Mouse (Mus musculus) right cerebral cortex, postnatal 4 days (tissue): Measurements from ENCODE around the gene Ccnd3.
A peak's percentile ranks its signal among the peaks of the same experiment; 100 is the strongest.
"Not testable (repeated sequence)": the region's sequence is repeated elsewhere in the genome, so short reads cannot be mapped to it uniquely, and the experiment has no call there.

Source experiments
- DNase-seq: peaks from one replicate; pipeline ENCODE4 v3.0.0-alpha.2; 2022

The Ccnd3 gene

DNA sequence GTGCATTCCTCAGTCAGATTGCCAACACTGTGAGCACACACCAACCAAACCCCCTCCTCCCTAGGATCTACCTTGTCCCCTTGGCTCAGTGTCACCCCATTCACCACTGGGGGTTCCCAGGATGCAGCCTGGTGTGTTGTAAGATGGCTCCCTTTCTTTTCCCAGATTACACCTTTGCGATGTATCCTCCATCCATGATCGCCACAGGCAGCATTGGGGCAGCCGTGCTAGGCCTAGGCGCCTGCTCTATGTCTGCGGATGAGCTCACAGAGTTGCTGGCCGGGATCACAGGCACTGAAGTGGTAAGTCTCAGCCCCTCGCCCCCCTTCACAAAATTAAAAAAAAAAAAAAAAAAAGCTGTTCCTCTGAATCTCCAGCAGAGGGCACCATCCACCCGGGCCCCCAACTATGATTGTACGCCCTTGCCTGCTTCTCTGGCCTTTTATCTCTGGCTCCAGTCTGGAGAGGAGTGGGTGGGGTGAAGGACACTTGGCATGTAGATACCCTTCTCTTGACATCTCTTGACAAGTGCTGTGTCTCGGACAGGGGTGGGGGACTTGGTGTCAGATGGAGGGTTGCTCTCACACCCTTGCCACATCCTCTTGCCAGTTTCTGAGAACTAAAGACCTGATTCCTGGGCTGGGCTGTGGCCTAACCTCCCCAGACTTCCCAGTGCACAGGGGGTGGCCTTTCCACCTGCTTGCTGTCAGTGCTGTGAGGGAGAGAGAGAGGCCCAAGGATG, 93.2 kb downstream of the Ccnd3 start:
- DNase-seq = peak; percentile 23

DNA sequence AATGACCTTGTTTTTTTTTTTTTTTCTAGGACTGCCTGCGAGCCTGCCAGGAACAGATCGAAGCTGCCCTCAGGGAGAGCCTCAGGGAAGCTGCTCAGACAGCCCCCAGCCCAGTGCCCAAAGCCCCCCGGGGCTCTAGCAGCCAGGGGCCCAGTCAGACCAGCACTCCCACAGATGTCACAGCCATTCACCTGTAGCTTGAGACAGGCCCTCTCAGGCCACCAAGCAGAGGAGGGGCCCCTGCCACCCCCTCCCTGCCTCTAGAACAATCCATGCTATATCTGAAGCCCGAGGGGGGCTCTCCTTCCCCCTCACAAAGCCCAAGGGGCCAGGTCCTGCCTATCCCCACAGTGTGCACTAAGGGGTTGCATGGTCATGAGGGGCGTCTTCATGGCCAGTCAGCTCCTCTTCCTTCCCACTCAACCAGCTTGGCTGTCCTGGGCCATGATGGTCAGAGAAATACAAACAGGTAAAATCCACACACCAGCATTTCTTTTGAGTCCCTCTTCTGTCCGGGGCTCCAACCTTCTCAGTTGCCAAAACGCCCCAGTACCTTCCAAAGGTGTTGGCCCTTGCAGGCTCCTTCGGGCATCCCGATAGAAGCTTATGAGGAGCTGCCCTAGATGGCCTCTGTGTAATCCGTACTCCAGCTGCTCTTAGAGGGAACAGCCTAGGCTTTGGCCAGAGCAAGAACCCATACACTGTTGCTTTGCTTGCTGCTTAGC, 93.9 kb downstream of the Ccnd3 start:
- DNase-seq = not testable (repeated sequence)

DNA sequence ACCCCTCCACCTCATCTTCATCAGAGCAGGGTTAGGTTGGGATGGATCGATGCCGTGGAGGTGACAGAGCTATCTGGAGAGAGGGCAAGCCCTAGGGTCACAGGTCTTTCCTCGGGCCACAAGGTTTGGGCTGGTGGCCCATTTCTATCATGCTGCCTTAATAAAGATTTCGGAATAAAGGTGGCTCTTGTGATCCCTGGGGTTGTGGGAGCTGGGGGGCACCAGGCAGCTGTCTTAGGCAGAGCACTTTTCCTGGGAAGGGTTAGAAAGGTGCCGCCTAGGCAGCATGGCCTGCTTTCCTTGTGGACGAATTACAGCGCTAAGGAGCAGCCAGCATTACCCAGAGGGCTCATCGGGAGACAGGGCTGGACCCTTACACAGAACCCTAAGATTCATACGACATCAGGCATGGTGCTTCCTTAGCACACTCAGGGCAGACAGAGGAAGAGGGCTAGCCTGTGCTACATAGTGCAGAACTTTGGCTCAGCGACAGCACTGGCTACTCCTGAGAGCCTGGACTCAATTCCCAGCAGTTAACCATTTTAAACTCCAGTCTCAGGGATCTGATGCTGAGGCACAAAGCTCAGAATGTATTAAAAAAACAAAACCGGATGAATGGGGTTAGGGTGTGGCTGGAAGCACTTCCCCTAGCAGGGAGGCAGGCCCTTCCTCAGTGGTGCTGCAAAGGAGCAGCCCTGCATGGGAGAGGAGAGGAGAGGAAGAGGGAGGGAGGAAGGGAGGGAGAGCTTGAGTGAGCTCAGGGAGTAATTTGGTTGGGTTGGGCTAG, 94.9 kb downstream of the Ccnd3 start:
- DNase-seq = no peak

DNA sequence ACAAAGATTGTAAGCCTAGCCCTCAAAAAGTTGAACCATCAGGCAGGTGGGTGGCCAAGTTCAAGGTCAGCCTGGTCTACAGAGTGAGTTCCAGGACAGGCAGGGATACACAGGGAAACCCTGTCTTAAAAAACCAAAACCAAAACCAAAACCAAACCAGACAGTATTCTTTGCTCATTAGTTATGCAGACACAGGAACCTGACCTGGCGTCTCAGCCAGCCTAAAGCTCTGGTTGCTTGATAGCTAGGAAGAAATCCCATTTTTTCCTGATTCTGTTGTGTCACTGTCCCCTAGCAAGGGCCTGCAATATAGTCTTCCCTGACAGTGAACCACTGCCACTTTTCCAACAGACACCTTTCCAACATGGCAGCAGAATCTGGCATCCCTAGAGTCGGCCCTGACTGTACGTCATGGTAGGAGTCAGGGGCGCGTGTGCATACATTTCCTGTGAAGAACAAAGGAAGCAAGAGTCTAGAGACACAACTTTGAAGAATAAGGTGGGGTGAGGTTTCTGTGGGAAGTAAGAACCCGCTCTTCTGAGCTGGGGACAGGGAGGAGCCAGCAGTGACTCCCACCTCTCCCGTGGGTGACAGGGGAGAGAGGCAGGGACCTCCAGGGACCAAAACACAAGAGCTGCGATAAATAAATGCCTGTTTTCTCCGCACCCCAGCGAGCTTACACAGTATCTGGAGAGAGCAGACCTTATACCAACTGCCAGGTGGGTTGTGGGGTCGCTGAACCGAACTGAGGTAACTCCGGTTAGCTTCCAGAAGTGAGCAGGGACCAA, 95.9 kb downstream of the Ccnd3 start:
- DNase-seq = no peak

DNA sequence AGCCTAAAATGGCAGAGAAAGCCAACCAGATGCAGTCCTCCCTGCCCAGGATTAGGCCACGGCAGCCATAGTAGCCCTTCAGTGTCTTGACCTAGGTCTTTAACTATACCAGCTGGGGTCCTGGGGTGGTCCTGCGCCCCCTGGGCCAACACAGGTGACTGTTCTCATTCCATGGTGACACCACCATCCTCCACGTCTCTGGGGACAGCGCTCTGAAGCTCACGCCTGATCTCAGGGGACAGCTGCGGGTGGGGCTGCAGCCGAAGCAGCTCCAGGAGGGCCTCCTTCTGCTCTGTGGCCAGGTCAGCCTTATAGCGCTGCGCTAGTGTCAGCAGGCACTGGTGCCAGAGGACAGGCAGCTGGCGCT, 96.5 kb downstream of the Ccnd3 start:
- DNase-seq = no peak

DNA sequence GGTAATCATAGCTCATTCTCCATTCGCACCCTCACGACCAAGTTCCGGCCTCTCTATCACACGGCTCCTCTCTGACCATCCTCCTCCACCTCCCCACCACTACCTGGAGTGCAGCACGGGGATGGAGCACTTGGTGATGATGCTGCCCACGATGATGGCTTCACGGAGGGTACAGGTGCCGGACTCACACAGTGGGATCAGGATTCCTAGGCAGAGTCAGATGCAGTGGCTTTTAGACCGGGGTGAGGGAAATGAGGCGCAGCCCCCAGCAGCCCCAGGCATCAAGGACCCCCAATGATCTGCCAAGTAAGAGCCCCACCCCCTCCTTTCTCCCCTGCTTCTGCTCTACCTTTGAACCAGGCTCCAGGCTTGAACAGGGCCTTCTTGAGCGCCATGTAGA, 97.4 kb downstream of the Ccnd3 start:
- no peak for DNase-seq

DNA sequence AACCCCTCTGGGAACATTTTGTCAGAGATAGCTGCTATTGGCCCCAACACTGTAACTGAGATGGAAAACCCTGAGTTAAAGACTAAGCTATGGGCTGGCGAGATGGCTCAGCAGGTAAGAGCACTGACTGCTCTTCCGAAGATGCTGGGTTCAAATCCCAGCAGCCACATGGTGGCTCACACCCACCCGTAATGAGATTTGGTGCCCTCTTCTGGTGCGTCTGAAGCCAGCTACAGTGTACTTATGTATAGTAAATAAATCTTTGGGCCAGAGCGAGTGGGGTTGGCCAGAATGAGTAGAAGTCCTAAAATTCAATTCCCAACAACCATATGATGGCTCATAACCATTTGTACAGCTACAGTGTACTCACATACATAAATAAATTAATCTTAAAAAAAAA, 101.4 kb downstream of the Ccnd3 start:
- DNase-seq = no peak

DNA sequence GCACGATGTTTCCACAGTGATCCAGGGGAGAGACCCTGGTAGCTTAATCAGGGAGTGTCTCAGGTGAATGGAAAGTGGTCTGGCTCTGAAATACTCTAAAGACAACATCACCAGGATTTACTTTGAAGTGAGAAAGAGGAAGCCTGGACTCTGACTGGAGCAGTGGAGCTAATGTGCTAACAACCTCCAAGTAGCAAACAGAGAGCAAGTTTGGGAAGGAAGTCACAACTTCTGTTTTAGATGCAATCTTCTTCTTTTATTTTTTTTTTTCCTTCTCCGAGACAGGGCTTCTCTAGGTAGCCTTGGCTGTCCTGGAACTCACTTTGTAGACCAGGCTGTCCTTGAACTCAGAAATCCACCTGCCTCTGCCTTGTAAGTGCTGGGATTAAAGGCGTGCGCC, 104.3 kb downstream of the Ccnd3 start:
- no peak for DNase-seq

DNA sequence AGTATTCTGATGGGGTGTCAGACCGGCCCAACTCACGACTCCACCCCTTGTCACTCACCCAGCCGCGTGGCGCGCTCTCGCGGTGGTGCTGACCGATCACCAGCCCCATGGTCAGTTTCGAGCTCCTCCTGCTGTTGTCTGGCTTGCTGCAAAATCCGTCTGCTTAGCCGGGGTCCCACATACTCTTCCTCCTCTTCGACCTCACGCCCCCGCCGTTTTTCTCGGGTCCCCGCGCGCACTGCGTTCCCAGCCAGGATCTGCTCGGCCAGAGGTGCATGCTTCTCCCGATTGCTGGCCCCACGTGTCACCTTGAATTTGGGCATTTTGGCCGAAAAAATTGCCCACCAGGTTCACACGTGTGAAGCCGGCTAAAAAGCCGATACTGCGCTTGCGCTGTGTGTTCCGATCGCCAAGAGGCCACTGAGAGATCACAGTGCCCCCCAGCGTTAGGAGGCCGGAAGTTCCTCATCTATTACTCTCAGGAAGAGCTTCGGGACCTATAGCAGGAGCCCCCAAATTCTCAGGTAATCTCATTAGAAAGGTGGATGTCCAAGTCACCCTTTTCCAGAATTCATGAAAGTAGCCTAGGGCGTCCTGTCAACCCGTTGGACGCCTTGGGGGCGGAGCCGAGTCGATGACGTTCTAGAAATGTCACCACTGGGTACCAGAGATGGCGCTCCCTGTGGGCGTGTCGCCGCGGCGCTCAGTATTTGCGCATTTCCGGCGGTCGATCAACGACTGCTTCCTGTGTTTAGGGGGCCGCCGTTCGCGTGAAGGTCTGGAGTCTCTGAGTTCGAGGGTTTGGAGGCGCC, 106.2 kb downstream of the Ccnd3 start, which contains the start of the genes Bysl, Med20 and Gm20517:
TSS of gene Bysl (minus strand) at position 644 of the 812 bp plus-strand sequence.
TSS of gene Med20 (plus strand) at position 734 of the 812 bp plus-strand sequence.
TSS of gene Gm20517 (plus strand) at position 741 of the 812 bp plus-strand sequence.
- DNase-seq = peak; percentile 97

DNA sequence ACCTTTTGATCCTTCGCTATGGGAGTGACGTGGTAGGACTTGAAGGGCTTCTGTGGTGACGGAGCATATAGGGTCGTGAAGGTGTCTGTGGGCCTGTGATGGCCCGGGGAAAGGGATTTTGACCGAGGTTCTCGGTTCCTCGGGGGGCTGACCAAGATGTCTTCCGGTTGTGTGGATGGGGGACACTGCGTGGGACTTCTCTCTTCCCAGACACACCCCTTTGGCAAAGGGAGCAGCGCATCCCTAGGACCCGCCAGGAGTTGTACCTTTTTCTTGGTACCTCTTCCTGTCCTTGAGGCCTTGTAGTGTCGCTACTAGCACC, 106.8 kb downstream of the Ccnd3 start:
- no peak for DNase-seq

DNA sequence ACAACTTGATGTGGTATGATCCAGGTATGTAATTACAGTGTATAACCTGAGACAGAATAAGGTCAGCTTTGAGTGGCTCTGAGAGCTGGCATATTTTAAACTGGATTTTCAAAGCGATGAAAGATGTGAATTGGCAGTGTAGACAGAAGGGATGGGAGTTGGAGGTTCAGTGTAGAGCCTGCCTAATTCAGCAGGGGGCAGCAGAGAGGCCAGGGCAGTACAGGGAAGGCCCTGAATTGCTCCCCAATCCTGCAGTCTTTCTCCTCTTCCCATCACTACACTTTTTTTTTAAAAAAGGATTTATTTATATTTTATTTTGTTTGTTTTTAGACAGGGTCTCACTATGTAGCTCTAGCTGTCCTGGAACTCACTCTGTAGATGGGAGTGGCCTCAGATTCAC, 109.2 kb downstream of the Ccnd3 start:
- DNase-seq = no peak

DNA sequence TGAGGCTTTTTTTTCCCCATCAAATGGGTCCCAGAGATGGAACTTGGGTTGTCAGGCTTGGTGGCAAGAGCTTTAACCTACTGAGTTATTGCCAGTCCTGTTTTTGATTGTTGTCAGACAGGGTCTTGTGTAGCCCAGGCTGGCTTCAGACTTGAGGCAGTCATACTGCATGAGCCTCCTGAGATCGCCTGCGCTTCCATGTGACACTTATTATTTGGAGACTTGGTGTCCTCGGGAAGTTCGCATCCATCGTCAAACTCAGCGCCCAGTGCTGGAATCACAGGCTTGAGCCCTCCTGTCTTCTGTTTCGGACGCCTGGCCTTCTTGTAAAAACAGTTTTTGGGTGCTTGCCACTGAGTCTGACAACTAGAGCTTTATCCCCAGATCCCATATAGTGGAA, 111.3 kb downstream of the Ccnd3 start:
- DNase-seq = no peak

DNA sequence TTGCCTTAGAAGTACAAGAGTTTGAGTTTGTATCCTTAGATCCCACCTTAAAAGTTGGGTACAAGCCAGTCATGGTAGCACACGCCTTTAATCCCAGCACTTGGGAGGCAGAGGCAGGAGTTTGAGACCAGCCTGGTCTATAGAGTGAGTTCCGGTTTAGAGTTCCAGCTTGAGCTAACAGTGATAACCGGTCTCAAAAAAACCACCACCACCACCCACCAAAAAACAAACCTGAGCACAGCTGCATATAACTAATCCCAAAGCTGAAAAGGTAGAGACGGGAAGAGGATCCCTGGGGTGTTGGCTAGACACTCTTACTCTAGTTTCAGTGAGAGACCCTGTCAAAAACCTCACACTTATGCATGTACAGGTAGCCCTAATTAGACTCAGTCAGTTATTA, 111.8 kb downstream of the Ccnd3 start:
- no peak for DNase-seq

DNA sequence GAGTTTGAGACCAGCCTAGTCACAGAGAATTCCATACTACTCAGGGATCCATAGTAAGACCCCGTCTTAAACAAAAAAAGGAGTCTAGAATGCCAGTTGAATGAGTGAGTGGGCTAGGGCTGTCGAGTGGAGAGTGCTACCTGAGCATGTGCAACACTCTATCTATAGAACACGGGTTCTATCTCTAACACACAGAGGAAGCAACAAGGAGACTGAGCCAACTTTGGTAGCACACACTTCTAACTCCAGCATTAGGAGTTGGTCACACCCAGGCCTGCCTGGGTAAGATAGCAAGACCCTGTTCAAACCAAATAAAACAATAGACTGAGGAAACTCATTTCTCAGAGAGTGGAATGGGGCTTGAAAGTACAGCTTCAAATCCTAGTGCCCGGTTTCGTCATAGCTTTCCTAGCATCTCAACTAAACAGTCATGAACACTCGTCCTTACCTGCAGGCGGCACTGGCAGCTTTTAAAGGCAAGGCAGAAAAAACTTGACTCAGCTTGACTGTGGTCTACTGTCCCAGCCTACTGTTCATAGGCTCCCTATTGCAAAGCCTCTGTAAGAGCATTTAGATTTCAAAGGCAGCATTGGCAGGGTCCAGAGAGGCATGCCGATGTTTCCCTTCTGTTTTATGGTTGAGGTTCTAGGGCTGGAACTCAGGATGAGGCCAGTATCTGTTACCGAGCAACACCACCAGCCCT, 112.9 kb downstream of the Ccnd3 start:
- no peak for DNase-seq

DNA sequence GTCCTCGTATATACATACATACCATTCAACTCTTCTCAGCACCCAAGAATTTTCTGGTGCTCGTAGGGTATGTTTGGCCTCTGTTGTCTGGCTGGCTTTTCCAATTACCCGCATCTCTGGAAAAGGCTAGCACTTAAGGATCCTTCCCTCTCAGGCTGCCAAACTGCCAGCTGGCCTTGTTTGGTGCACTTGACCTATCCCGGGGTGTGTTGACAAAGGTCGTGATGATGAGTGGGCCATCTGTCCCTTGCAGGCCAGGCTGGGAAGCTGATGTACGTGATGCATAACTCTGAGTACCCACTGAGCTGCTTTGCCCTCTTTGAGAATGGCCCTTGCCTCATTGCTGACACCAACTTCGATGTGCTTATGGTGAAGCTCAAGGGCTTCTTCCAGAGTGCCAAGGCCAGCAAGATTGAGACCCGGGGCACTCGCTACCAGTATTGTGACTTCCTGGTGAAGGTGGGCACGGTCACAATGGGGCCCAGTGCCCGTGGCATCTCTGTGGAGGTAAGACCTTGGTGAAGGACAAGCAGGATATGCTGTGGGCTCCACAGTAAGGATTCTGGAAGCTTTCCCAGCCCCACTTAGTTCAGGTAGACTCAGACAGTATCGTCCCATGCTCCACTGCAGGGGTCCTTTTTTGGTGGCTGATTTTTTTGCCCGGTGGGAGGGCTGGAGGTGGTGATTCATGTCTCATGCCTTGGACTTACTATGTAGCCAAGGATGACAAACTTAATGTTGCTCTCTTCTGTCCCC, 113.9 kb downstream of the Ccnd3 start:
- DNase-seq = no peak

DNA sequence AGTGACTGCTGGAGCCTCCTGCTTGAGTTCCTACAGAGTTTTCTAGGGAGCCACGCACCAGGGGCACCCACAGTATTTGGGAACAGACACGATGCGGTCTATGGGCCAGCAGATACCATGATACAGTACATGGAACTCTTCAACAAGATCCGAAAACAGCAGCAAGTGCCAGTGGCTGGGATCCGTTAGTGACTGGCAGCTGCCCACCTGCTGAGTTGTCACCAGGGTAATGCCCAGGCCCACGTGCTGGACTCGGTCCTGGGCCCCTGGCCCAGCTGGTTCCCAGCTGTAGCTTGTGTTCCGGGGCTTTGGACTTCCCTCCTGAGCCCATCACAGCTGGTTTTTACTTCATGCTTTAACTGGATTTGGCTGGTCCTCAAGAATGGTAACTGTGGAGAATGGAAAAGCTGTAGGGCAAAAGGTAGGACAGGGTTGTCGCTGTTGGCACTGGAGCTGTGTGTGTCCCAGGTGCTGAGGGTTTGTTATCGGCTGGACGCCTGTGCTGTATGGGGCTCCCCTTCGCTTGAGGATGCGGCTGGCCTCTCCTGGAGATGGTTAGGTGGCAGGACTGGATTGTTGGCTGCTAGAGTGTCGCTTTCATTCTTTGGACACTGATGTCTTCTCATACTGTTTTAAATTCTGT, 118.2 kb downstream of the Ccnd3 start:
- no peak for DNase-seq

DNA sequence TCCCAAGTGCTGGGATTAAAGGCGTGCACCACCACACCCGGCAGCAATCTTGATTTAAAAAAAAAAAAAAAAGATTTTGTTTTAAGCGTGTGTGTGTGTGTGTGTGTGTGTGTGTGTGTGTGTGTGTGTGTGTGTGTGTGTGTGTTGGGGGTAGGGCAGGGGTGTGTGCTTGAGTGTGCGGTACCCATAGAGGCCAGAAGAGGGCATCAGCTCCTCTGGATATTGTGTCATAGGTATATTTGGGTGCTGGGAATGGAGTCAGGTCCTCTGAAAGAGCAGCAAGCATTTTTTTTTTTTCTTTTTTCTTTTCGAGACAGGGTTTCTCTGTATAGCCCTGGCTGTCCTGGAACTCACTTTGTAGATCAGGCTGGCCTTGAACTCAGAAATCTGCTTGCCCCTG, 119.7 kb downstream of the Ccnd3 start:
- not testable (repeated sequence) for DNase-seq

DNA sequence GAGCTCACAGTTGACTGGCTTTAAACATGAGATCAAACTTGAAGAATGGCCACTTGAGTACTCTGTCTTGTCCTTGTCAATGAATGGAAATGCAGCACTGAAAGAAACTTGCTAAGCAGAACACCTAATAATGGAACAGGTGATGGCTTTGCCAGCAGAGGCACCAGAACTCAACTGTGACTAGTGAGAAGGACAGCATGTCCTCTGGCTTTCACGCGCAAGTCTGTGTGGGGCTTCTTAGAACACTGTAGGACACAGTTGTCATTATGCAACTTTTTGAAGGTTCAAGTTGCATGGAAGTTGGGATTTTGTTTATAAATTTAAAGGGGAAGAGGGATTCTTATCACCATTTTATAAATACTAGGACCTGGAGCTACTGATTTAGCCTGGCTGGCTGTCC, 120.2 kb downstream of the Ccnd3 start:
- no peak for DNase-seq

DNA sequence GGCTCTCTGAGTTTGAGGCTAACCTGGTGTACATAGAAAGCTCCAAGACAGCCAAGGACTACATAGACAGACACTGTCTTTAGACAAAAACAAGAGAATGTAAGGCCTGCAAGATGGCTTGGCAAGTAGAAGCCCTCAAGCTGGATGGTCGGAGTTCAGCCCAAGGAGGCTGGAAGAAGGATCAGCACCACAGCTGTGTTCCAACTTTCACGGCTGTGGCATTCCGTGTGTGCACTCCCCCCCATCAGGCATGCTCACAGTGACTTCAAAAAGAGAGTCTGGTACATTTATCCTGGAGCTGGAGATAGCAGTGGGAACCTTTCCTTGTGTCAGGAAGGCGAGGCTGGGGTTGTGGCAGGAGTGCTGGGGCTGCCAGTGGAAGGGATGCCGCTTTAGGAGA, 121.2 kb downstream of the Ccnd3 start:
- no peak for DNase-seq

DNA sequence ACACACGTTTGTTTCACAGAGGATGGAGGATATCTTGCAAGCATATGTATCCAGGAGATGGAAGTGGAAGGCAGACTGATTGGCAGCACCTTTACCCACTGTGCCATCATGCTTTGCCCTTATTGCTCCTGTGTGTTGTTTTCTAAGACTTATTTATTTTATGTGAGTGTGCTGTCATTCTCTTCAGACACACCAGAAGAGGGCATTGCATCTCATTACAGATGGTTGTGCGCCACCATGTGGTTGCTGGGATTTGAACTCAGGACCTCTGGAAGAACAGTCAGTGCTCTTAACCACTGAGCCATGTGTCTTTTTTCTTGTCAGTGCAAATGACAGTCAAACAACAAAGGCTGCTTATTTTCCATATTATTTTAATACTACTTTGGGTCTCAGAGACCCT, 122.9 kb downstream of the Ccnd3 start:
- DNase-seq = no peak
